Mouse (Mus musculus): ENCODE measurements at regions not wholly inside any gene's neighbourhood (a gene's known extent, or its start where the extent isn't known, plus 50 kb on each side); places are given as distances from the start of the nearest gene placed in this dataset.
"Not testable (repeated sequence)": the region's sequence is repeated elsewhere in the genome, so short reads cannot be mapped to it uniquely, and the experiment has no call there.

DNA sequence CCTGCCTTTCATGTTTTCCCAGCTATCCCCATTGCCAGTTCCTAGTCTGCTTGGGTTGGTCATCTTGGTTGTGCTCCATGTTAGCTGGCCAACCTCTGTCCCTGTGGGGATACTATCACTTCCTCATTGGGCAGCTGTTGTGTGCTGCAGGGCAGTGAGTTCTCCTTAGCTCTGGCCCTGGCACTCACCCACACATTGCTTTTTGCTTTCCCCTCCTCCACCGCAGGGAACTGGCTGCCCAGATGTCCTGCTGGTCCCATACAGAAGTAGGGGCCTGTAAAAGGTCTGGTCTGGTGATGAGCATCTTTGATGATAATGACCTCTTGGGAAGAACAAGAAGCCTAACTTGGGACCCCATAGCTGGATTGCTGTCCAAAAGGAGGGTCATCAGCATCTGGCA, 308.2 kb upstream of the Gm21863 start:
- H3K9me3 ChIP-seq, result peaks cover 77% of the 10 kb centered on the region

DNA sequence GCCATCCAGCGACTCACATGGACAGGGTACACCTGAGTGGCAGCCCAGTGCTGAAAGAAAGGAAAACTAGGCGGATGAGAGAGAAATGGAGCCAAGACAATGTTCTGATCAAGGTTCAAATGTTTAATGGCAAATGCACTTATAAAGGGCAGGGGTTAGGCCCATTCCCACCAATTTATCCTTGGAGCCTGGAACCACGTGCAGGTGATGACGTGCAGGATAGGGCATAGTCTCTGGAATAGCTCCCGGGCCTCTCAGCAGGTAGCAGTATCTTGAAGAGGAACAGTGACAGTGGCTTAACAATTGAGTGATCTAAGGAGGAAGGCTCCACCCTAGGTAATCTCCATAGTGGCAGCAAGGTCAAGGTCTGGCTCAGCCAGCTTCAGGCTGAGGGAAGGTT, 285.8 kb upstream of the Gm21863 start:
- not testable (repeated sequence) for H3K36me3 ChIP-seq; DNase-seq (ENCODE audit: low spot score); H3K27me3 ChIP-seq (ENCODE audit: insufficient read depth, poor library complexity, severe bottlenecking); H3K4me1 ChIP-seq (replicated peaks); H3K27ac ChIP-seq; H3K4me3 ChIP-seq
- 88% methylated on average over 5 of the region's 5 CpGs for WGBS
- peaks cover 69% of the 10 kb centered on the region for H3K9me3 ChIP-seq

More for the DNA sequence above, 308.2 kb upstream of the Gm21863 start:
- not testable (repeated sequence) for H3K27ac ChIP-seq; H3K4me3 ChIP-seq; H3K4me1 ChIP-seq (replicated peaks); DNase-seq (ENCODE audit: low spot score); H3K36me3 ChIP-seq; H3K27me3 ChIP-seq (ENCODE audit: insufficient read depth, poor library complexity, severe bottlenecking)
- WGBS, result 90% methylated on average over 1 of the region's 1 CpGs

DNA sequence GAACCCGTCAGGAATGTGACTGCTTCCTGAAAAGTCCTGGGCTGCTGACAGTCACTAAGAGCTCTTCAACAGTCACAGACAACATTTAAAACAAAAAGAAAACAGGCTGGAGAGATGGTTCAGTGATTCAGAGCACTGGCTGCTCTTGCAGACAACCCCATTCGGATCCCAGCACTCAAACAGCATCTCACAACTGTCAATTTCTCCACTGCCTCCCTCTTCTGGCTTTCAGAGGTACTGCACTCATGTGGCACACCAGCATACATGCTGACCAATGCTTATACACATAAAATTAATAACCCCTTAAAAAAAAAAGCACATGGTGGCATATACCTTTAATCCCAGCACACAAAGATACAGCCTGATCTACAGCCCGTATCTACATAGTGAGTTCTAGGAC, 283.7 kb upstream of the Gm21863 start:
- not testable (repeated sequence) for H3K4me3 ChIP-seq; H3K27me3 ChIP-seq (ENCODE audit: insufficient read depth, poor library complexity, severe bottlenecking); DNase-seq (ENCODE audit: low spot score); H3K27ac ChIP-seq; H3K36me3 ChIP-seq; H3K4me1 ChIP-seq (replicated peaks)
- H3K9me3 ChIP-seq, result peaks cover 85% of the 10 kb centered on the region
- WGBS, result 85% methylated on average over 3 of the region's 3 CpGs

All from hindbrain, embryonic 10.5 days (tissue).